Mouse (Mus musculus) hindbrain, embryonic 14.5 days (tissue): ENCODE measurements around the gene Zbtb43. TPM values are rescaled to one million over a fixed set of nuclear protein-coding genes. Genes with fewer than 3 reads are reported as not detected.

Experiments used
- ATAC-seq: fragments of 200-750 bp; cut with Nextera tagmentation; 2 replicates; pipeline ENCODE4 v1.8.0; 2017; ENCODE audit warnings: moderate number of reproducible peaks, mild to moderate bottlenecking, moderate TSS enrichment, moderate library complexity; ENCODE audit not compliant: low FRiP score
- DNase-seq: peaks from one replicate; pipeline ENCODE4 v3.0.0-alpha.2; 2015; ENCODE audit warnings: low spot score
- H3K27ac ChIP-seq: fragments of 300-500 bp; sonication (generic); 2 replicates; pipeline ENCODE4 v1.5.1; 2014; ENCODE audit warnings: mild to moderate bottlenecking, moderate library complexity
- H3K27me3 ChIP-seq: fragments of 300-500 bp; sonication (generic); 2 replicates; pipeline ENCODE4 v1.6.1; 2014; ENCODE audit warnings: mild to moderate bottlenecking, low read length, mixed read lengths; ENCODE audit not compliant: control insufficient read depth, insufficient read depth
- H3K36me3 ChIP-seq: fragments of 300-500 bp; sonication (generic); replicated peaks from 2 replicates; pipeline ENCODE4 v1.6.1; 2014; ENCODE audit not compliant: control insufficient read depth, insufficient read depth
- H3K4me1 ChIP-seq: fragments of 300-500 bp; sonication (generic); replicated peaks from 2 replicates; pipeline ENCODE4 v1.6.1; 2014; ENCODE audit warnings: antibody characterized with exemption, low read length, mixed read lengths; ENCODE audit not compliant: control insufficient read depth, insufficient read depth
- H3K4me2 ChIP-seq: fragments of 300-500 bp; sonication (generic); replicated peaks from 2 replicates; pipeline ENCODE4 v1.6.1; 2014; ENCODE audit warnings: mild to moderate bottlenecking, moderate library complexity
- H3K4me3 ChIP-seq: fragments of 300-500 bp; sonication (generic); replicated peaks from 2 replicates; pipeline ENCODE4 v1.5.1; 2014; ENCODE audit warnings: mild to moderate bottlenecking, low read length
- H3K9ac ChIP-seq: fragments of 300-500 bp; sonication (generic); 2 replicates; pipeline ENCODE4 v1.6.1; 2014
- H3K9me3 ChIP-seq: fragments of 300-500 bp; sonication (generic); 2 replicates; pipeline ENCODE4 v1.6.1; 2016; ENCODE audit warnings: low read length; ENCODE audit not compliant: control insufficient read depth
- WGBS: fragments of 180-500 bp; shearing (Covaris S2); extraction: QIAGEN DNeasy Blood & Tissue Kit; methylation state at CpG from one replicate; pipeline ENCODE4 v1.1.7; 2014; 5-methylcytosine and 5-hydroxymethylcytosine counted together
- polyA plus RNA-seq: library from polyadenylated mRNA; unstranded; fragments of >200 nt; fragmentation: Nextera tagmentation; extraction: Ambion mirVana; gene quantifications from 2 replicates; pipeline ENCODE4 v1.2.1, GENCODE M21; 2014

Gene Zbtb43
- polyA plus RNA-seq, 1 experiment from 2014 or later = 30.5 TPM

GRCm38 (mm10) chr2:33438377-33438776 is 30.0 kb downstream of the Zbtb43 start:
- no peaks in the 10 kb centered on the region for H3K36me3 ChIP-seq
- ATAC-seq = no peak
- no peak overlapping the region for H3K9ac ChIP-seq
- no peak overlapping the region for H3K27ac ChIP-seq
- 24% methylated on average over 2 of the region's 2 CpGs for WGBS
- DNase-seq = no peak
- H3K4me1 ChIP-seq = peaks cover 20% of the 10 kb centered on the region; the same call in 1 of the 2 replicates
- H3K4me3 ChIP-seq = no peak overlapping the region
- no peaks in the 10 kb centered on the region for H3K27me3 ChIP-seq
- no peaks in the 10 kb centered on the region for H3K9me3 ChIP-seq
- H3K4me2 ChIP-seq = no peak overlapping the region

GRCm38 (mm10) chr2:33437184-33437583 is 31.2 kb downstream of the Zbtb43 start:
- Histone ChIP-seq H3K27ac (no peak overlapping the region), H3K27me3 (no peaks in the 10 kb centered on the region), H3K4me2 (no peak overlapping the region), H3K36me3 (no peaks in the 10 kb centered on the region), H3K4me3 (no peak overlapping the region), H3K9me3 (no peaks in the 10 kb centered on the region), H3K4me1 (peaks cover 20% of the 10 kb centered on the region; the same call in 1 of the 2 replicates), H3K9ac (no peak overlapping the region)
- no peak for ATAC-seq
- 53% methylated on average over 11 of the region's 11 CpGs for WGBS
- DNase-seq = no peak

- ATAC-seq (0 out of 2 replicates have a peak, but pooled peaks have one; percentile 29), DNase-seq (no peak)
- H3K9me3 ChIP-seq = no peaks in the 10 kb centered on the region
- peak overlapping the region; percentile 12 for H3K4me3 ChIP-seq
- peaks cover 19% of the 10 kb centered on the region; the same call in 1 of the 2 replicates for H3K4me1 ChIP-seq
- peak overlapping the region; percentile 54; the same call in 1 of the 2 replicates for H3K27ac ChIP-seq
- no peaks in the 10 kb centered on the region for H3K36me3 ChIP-seq
- peak overlapping the region; percentile 21 for H3K9ac ChIP-seq
- WGBS = 6% methylated on average over 16 of the region's 16 CpGs
- H3K27me3 ChIP-seq = no peaks in the 10 kb centered on the region
- H3K4me2 ChIP-seq = peak overlapping the region; percentile 52
Observed at GRCm38 (mm10) chr2:33436035-33436580, 32.3 kb downstream of the Zbtb43 start.

GRCm38 (mm10) chr2:33435036-33435650 is 33.2 kb downstream of the Zbtb43 start:
- WGBS = 30% methylated on average over 8 of the region's 8 CpGs
- H3K4me2 ChIP-seq = peak overlapping the region; percentile 52; the same call in 1 of the 2 replicates

GRCm38 (mm10) chr2:33432877-33433276 is 35.5 kb downstream of the Zbtb43 start:
- Histone ChIP-seq H3K9ac (no peak overlapping the region), H3K36me3 (peaks cover 1% of the 10 kb centered on the region; the same call in 1 of the 2 replicates), H3K4me2 (no peak overlapping the region), H3K9me3 (no peaks in the 10 kb centered on the region), H3K4me1 (peaks cover 35% of the 10 kb centered on the region), H3K27me3 (no peaks in the 10 kb centered on the region), H3K27ac (no peak overlapping the region), H3K4me3 (no peak overlapping the region)
- ATAC-seq (no peak), DNase-seq (peak; percentile 65)
- 56% methylated on average over 5 of the region's 5 CpGs for WGBS

More at GRCm38 (mm10) chr2:33435036-33435650, 33.2 kb downstream of the Zbtb43 start:
- Histone ChIP-seq H3K9ac (0 out of 2 replicates have a peak overlapping the region, but pooled peaks have one; percentile 21), H3K27me3 (no peaks in the 10 kb centered on the region), H3K36me3 (no peaks in the 10 kb centered on the region), H3K9me3 (no peaks in the 10 kb centered on the region), H3K4me3 (0 out of 2 replicates have a peak overlapping the region, but pooled peaks have one; percentile 12), H3K4me1 (peaks cover 17% of the 10 kb centered on the region), H3K27ac (peak overlapping the region; percentile 54; the same call in 1 of the 2 replicates)
- ATAC-seq = no peak
- no peak for DNase-seq

GRCm38 (mm10) chr2:33430771-33431699 is 37.3 kb downstream of the Zbtb43 start, which contains the start of gene Zbtb34:
TSS of gene Zbtb34 (minus strand) at chr2:33431324.
- H3K27ac ChIP-seq = peak within 1 kb of the TSS; percentile 62
- DNase-seq (peak; percentile 74), ATAC-seq (peak; percentile 77)
- peak within 1 kb of the TSS; percentile 97 for H3K4me3 ChIP-seq
- peak within 1 kb of the TSS; percentile 95 for H3K9ac ChIP-seq
- H3K27me3 ChIP-seq = no peaks in the 10 kb centered on the region
- peaks cover 33% of the 10 kb centered on the region for H3K4me1 ChIP-seq
- WGBS = 2% methylated on average over 52 of the region's 102 CpGs
- H3K36me3 ChIP-seq = peaks cover 16% of the 10 kb centered on the region
- peak within 1 kb of the TSS; percentile 85 for H3K4me2 ChIP-seq
- no peaks in the 10 kb centered on the region for H3K9me3 ChIP-seq

- Histone ChIP-seq H3K9me3 (no peaks in the 10 kb centered on the region), H3K4me2 (peak overlapping the region; percentile 85), H3K4me1 (peaks cover 24% of the 10 kb centered on the region), H3K9ac (peak overlapping the region; percentile 95), H3K27ac (peak overlapping the region; percentile 62; the same call in 1 of the 2 replicates), H3K4me3 (peak overlapping the region; percentile 97), H3K27me3 (no peaks in the 10 kb centered on the region), H3K36me3 (peaks cover 16% of the 10 kb centered on the region)
- 7% methylated on average over 13 of the region's 13 CpGs for WGBS
- ATAC-seq = no peak
- no peak for DNase-seq
Observed at GRCm38 (mm10) chr2:33430081-33430770, 38.1 kb downstream of the Zbtb43 start.

- no peak overlapping the region for H3K9ac ChIP-seq
- WGBS = 48% methylated on average over 6 of the region's 6 CpGs
- no peak overlapping the region for H3K27ac ChIP-seq
Observed at GRCm38 (mm10) chr2:33429339-33429738, 39.0 kb downstream of the Zbtb43 start.

More at GRCm38 (mm10) chr2:33429339-33429738, 39.0 kb downstream of the Zbtb43 start:
- Histone ChIP-seq H3K9me3 (no peaks in the 10 kb centered on the region), H3K4me2 (peak overlapping the region; percentile 85), H3K4me1 (peaks cover 24% of the 10 kb centered on the region), H3K27me3 (no peaks in the 10 kb centered on the region), H3K36me3 (peaks cover 16% of the 10 kb centered on the region), H3K4me3 (peak overlapping the region; percentile 97; the same call in 1 of the 2 replicates)
- DNase-seq (no peak), ATAC-seq (no peak)
